Mouse (Mus musculus) heart, postnatal 0 days (tissue): ENCODE data around the gene Mettl7a2. TPM values are rescaled to one million over a fixed set of nuclear protein-coding genes. Genes with fewer than 3 reads are reported as not detected.
"Not testable (repeated sequence)": the region's sequence is repeated elsewhere in the genome, so short reads cannot be mapped to it uniquely, and the experiment has no call there.

ENCODE experiments used
- ATAC-seq: fragments of 200-750 bp; cut with Nextera tagmentation; 2 replicates; pipeline ENCODE4 v1.8.0; 2017; ENCODE audit warnings: low read depth, moderate number of reproducible peaks, moderate library complexity; ENCODE audit not compliant: insufficient read depth
- DNase-seq: peaks from one replicate; pipeline ENCODE4 v3.0.0-alpha.2; 2016; ENCODE audit warnings: low spot score
- H3K27ac ChIP-seq: fragments of 300-500 bp; sonication (generic); 2 replicates; pipeline ENCODE4 v1.5.1; 2014; ENCODE audit warnings: low read depth, mild to moderate bottlenecking
- H3K27me3 ChIP-seq: fragments of 300-500 bp; sonication (generic); 2 replicates; pipeline ENCODE4 v1.6.1; 2014; ENCODE audit warnings: low read length, mixed read lengths; ENCODE audit not compliant: control insufficient read depth, insufficient read depth
- H3K36me3 ChIP-seq: fragments of 300-500 bp; sonication (generic); replicated peaks from 2 replicates; pipeline ENCODE4 v1.6.1; 2014; ENCODE audit warnings: low read length, mixed read lengths; ENCODE audit not compliant: control insufficient read depth, insufficient read depth
- H3K4me1 ChIP-seq: fragments of 300-500 bp; sonication (generic); 2 replicates; pipeline ENCODE4 v1.6.1; 2014; ENCODE audit warnings: antibody characterized with exemption; ENCODE audit not compliant: control insufficient read depth, insufficient read depth
- H3K4me2 ChIP-seq: fragments of 300-500 bp; sonication (generic); 2 replicates; pipeline ENCODE4 v1.6.1; 2014; ENCODE audit warnings: low read depth, mild to moderate bottlenecking, low read length, moderate library complexity
- H3K4me3 ChIP-seq: fragments of 300-500 bp; sonication (generic); 2 replicates; pipeline ENCODE4 v1.5.1; 2014; ENCODE audit warnings: low read depth, low read length
- H3K9ac ChIP-seq: fragments of 300-500 bp; sonication (generic); replicated peaks from 2 replicates; pipeline ENCODE4 v1.6.1; 2014; ENCODE audit warnings: low read depth, low read length, mixed read lengths
- H3K9me3 ChIP-seq: fragments of 300-500 bp; sonication (generic); replicated peaks from 2 replicates; pipeline ENCODE4 v1.6.1; 2016; ENCODE audit warnings: low read length; ENCODE audit not compliant: control insufficient read depth
- CTCF ChIP-seq: IDR thresholded peaks from 2 replicates; pipeline ENCODE4 v1.5.1; 2016; ENCODE audit warnings: antibody characterized with exemption, control low read depth, low read depth
- EP300 ChIP-seq: IDR thresholded peaks from 2 replicates; pipeline ENCODE4 v1.6.1; 2016; ENCODE audit warnings: antibody characterized with exemption, low read depth
- WGBS: fragments of 180-500 bp; shearing (Covaris S2); extraction: QIAGEN DNeasy Blood & Tissue Kit; methylation state at CpG from one replicate; pipeline ENCODE4 v1.1.7; 2014; 5-methylcytosine and 5-hydroxymethylcytosine counted together
- polyA plus RNA-seq: library from polyadenylated mRNA; unstranded; fragments of >200 nt; fragmentation: Nextera tagmentation; extraction: Ambion mirVana; gene quantifications from 2 replicates; pipeline ENCODE4 v1.2.1, GENCODE M21; 2015
- total RNA-seq: library from RNA; depleted of rRNA; stranded (reverse); fragments of >200 nt; gene quantifications from 2 replicates; pipeline ENCODE4 v1.2.3, GENCODE M21; 2014; ENCODE audit warnings: low replicate concordance

Mettl7a2 gene
- total and polyA plus RNA-seq, 2 experiments from 2014 or later, result not detected

- no peak for ATAC-seq
- WGBS, result 39% methylated on average over 5 of the region's 5 CpGs
These were observed 31.9 kb upstream of the Mettl7a2 start for GRCm38 (mm10) chr15:100321134-100321533.

DNA sequence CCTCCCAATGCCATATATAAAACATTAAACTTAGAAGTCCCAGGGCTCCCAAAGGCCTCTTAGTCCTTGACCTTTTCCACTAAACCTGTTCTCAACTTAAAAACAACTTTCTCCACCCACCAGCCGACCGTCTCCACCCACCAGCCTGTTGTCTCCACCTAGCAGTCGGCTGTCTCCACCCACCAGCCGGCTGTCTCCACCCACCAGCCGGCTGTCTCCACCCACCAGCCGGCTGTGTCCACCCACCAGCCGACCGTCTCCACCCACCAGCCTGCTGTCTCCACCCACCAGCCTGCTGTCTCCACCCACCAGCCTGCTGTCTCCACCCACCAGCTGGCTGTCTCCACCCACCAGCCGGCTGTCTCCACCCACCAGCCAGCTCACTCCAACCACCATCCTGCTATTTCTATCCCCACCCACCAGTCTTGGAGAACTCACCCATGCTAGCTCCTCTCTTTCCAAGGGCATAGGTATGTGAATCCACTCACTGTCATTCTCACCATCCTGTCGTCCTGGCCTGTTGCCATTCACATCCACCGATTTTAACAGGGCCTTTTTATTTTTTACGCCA, 28.9 kb upstream of the Mettl7a2 start:
- no peak overlapping the region for H3K27ac ChIP-seq
- no peak for ATAC-seq
- TF ChIP-seq EP300 (no peak), CTCF (no peak)

More at GRCm38 (mm10) chr15:100321134-100321533, 31.9 kb upstream of the Mettl7a2 start:
- no peak overlapping the region for H3K9ac ChIP-seq
- no peak overlapping the region for H3K4me3 ChIP-seq
- H3K27ac ChIP-seq, result no peak overlapping the region
- DNase-seq, result peak; percentile 29
- H3K4me2 ChIP-seq, result no peak overlapping the region
- no peaks in the 10 kb centered on the region for H3K36me3 ChIP-seq
- no peaks in the 10 kb centered on the region for H3K4me1 ChIP-seq
- H3K9me3 ChIP-seq, result no peaks in the 10 kb centered on the region
- H3K27me3 ChIP-seq, result no peaks in the 10 kb centered on the region
- TF ChIP-seq EP300 (no peak), CTCF (peak; percentile 54)

GRCm38 (mm10) chr15:100325235-100325634, 27.8 kb upstream of the Mettl7a2 start:
- DNase-seq, result no peak
- no peak overlapping the region for H3K9ac ChIP-seq
- no peak for ATAC-seq
- no peaks in the 10 kb centered on the region for H3K4me1 ChIP-seq
- no peak for TF ChIP-seq EP300
- H3K9me3 ChIP-seq, result no peaks in the 10 kb centered on the region
- no peaks in the 10 kb centered on the region for H3K36me3 ChIP-seq
- WGBS, result 87% methylated on average over 3 of the region's 3 CpGs
- no peaks in the 10 kb centered on the region for H3K27me3 ChIP-seq
- H3K27ac ChIP-seq, result no peak overlapping the region
- H3K4me3 ChIP-seq, result no peak overlapping the region
- no peak overlapping the region for H3K4me2 ChIP-seq

More for the DNA sequence above, 28.9 kb upstream of the Mettl7a2 start:
- no peaks in the 10 kb centered on the region for H3K36me3 ChIP-seq
- H3K9me3 ChIP-seq, result no peaks in the 10 kb centered on the region
- DNase-seq, result no peak
- no peaks in the 10 kb centered on the region for H3K4me1 ChIP-seq
- WGBS, result 63% methylated on average over 12 of the region's 12 CpGs
- H3K4me3 ChIP-seq, result no peak overlapping the region
- H3K4me2 ChIP-seq, result no peak overlapping the region
- no peak overlapping the region for H3K9ac ChIP-seq
- H3K27me3 ChIP-seq, result no peaks in the 10 kb centered on the region

- H3K4me1 ChIP-seq, H3K36me3 ChIP-seq, H3K27me3 ChIP-seq, H3K4me2 ChIP-seq, DNase-seq, H3K4me3 ChIP-seq, H3K27ac ChIP-seq, H3K9ac ChIP-seq, ATAC-seq, H3K9me3 ChIP-seq: not testable (repeated sequence)
- WGBS, result 68% methylated on average over 3 of the region's 4 CpGs
These were observed 24.9 kb upstream of the Mettl7a2 start for GRCm38 (mm10) chr15:100328089-100328488.

- H3K9me3 ChIP-seq, ATAC-seq, H3K27ac ChIP-seq, H3K4me1 ChIP-seq, H3K4me3 ChIP-seq, H3K36me3 ChIP-seq, H3K27me3 ChIP-seq, H3K9ac ChIP-seq, H3K4me2 ChIP-seq, DNase-seq: not testable (repeated sequence)
- 84% methylated on average over 10 of the region's 10 CpGs for WGBS
These were observed 23.7 kb upstream of the Mettl7a2 start for GRCm38 (mm10) chr15:100329336-100329735.

DNA sequence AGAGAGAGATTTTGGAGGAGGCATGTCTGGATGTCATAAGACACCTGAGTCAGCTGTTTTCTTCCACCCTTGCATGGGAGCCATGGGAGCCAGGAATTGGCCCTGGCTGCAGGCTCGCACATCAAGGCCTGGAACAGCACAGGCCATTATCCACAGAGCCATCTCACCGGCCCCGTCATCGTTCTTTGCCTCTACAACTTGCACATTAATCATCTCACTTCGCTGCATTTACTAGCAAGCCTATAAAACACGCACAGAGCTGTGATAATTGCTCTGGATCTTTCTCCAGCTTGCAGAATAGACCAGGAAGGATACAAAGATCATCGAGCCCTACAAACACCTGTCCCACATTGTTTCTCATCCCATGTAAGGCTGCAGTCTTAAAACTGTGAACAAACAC, 22.3 kb upstream of the Mettl7a2 start:
- Histone ChIP-seq H3K4me3 (no peak overlapping the region), H3K9ac (no peak overlapping the region), H3K27ac (no peak overlapping the region), H3K36me3 (no peaks in the 10 kb centered on the region), H3K4me1 (no peaks in the 10 kb centered on the region), H3K9me3 (no peaks in the 10 kb centered on the region), H3K4me2 (no peak overlapping the region), H3K27me3 (no peaks in the 10 kb centered on the region)
- DNase-seq (no peak), ATAC-seq (no peak)
- no peak for TF ChIP-seq CTCF
- TF ChIP-seq EP300, result no peak
- 88% methylated on average over 7 of the region's 7 CpGs for WGBS
